Mouse (Mus musculus): ENCODE measurements around the gene Safb2. TPM values are rescaled to one million over a fixed set of nuclear protein-coding genes. Genes with fewer than 3 reads are reported as not detected.

Gene Safb2
- polyA plus RNA-seq (2017; shearing (Covaris generic)) = 151 TPM

GRCm38 (mm10) chr17:56584257-56585130 is at the start of gene Safb2, which contains the start of gene Safb:
Gene Safb2 (minus strand): TSS chr17:56584585.
Gene Safb (plus strand): TSS chr17:56584825.

GRCm38 (mm10) chr17:56627530-56628277 is 43.3 kb upstream of the Safb2 start, which contains the start of gene Catsperd:
Gene Catsperd (plus strand): TSS chr17:56628143.

DNA sequence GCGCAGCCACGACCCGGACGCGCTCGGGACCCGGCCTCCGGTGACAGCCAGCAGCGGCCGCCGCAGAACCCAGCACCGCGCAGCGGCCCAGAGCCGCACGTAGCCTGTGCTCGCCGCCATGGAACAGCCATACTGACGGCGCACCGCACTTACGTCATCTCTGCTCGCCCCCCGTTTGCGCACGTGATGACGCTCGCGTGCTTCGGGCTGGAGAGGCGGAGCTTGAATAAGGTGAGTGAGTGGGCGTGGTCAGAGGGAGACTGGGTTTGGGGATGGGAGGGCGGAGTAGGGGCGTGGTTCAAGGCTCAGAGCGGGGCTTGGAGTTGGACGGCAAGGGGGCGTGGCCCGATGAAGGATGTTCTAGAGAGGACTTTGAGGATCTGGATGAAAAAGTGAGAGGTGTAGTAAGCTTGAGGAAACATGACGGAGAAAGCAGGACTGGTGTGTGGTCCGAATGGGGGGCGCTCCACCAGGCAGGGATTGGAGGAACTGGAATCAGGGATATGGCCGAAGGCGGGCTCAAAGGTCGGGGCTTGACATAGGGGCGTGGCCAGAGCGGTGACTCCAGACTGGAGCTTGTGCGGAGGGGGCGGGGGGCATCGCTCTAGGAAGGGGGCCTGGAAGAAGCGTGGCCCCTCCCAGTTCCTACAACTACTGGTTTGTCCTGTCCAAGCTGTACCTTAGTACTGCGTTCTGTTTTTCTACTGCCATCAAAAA is 42.5 kb upstream of the Safb2 start, which contains the start of gene Lonp1:
Lonp1 (minus strand) TSS at position 134 of the 717 bp plus-strand sequence.

GRCm38 (mm10) chr17:56613236-56613844 is 29.0 kb upstream of the Safb2 start, which contains the start of gene Rpl36:
Gene Rpl36 (plus strand): TSS chr17:56613416.

GRCm38 (mm10) chr17:56609452-56610171 is 25.2 kb upstream of the Safb2 start, which contains the start of gene 2410015M20Rik:
Gene 2410015M20Rik (minus strand): TSS chr17:56609771.

DNA sequence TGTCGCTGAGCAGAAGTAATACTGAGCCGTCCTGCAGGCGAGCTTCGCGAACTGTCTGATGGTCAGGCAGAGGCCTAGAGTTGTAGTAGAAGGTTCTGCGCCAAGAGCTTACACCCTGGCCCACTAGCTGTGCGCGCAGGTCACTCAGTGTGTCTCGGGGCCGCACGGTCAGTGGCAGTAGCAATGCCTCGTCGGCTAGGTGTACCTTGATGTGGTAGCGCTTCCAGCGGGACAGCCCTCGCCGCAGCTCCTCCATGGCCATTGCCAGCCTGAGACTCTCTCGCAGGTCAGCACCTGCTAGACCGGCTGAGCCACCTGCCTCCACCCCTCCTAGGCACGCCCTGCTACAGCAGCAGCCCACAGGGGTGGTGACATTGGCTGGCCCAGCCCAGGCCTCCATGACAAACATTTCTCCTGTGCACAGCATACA is 30.2 kb downstream of the Safb2 start, which contains the start of gene Gm20219:
Gm20219 (minus strand) TSS at position 266 of the 430 bp plus-strand sequence.

GRCm38 (mm10) chr17:56512310-56512709 is 72.1 kb downstream of the Safb2 start, which contains the start of gene Znrf4:
Gene Znrf4 (minus strand): TSS chr17:56512431.

Other genes with a start within 250 kb of the Safb2 start
- 44.4 TPM for gene Ptprs, start 108.1 kb downstream of the Safb2 start, polyA plus RNA-seq (2017; shearing (Covaris generic))
- not detected for gene Znrf4, start 72.2 kb downstream of the Safb2 start, polyA plus RNA-seq (2017; shearing (Covaris generic))
- gene Gm20219, start 30.2 kb downstream of the Safb2 start, polyA plus RNA-seq (2017; shearing (Covaris generic)) = 1.4 TPM
- 170 TPM for gene Safb, start 240 bp upstream of the Safb2 start, polyA plus RNA-seq (2017; shearing (Covaris generic))
- gene 2410015M20Rik, start 25.2 kb upstream of the Safb2 start, polyA plus RNA-seq (2017; shearing (Covaris generic)) = 197 TPM
- gene Rpl36, start 28.8 kb upstream of the Safb2 start, polyA plus RNA-seq (2017; shearing (Covaris generic)) = 1,792 TPM
- gene Lonp1, start 42.3 kb upstream of the Safb2 start, polyA plus RNA-seq (2017; shearing (Covaris generic)) = 47.3 TPM
- 2.0 TPM for gene Catsperd, start 43.6 kb upstream of the Safb2 start, polyA plus RNA-seq (2017; shearing (Covaris generic))
- 110 TPM for gene Ranbp3, start 88.7 kb upstream of the Safb2 start, polyA plus RNA-seq (2017; shearing (Covaris generic))
- gene Ndufa11, start 133.2 kb upstream of the Safb2 start, polyA plus RNA-seq (2017; shearing (Covaris generic)) = 249 TPM
- 21.2 TPM for gene Vmac, start 133.4 kb upstream of the Safb2 start, polyA plus RNA-seq (2017; shearing (Covaris generic))
- gene Nrtn, start 172.9 kb upstream of the Safb2 start, polyA plus RNA-seq (2017; shearing (Covaris generic)) = 0.18 TPM
- gene Dus3l, start 180.2 kb upstream of the Safb2 start, polyA plus RNA-seq (2017; shearing (Covaris generic)) = 57.9 TPM
- gene Prr22, start 185.7 kb upstream of the Safb2 start, polyA plus RNA-seq (2017; shearing (Covaris generic)) = 1.8 TPM
- 1.4 TPM for gene Rfx2, start 246.4 kb upstream of the Safb2 start, polyA plus RNA-seq (2017; shearing (Covaris generic))